In genomic region chr4:22102478-22102877, GRCm38 (mm10) we compare ENCODE assay signal across 19 mouse cellular contexts.
DNase-seq lines count a peak whose midpoint lies in the region; ATAC-seq and TF ChIP-seq lines count a peak whose summit lies in the region.
"Had no signal": no experiment of that assay in that cellular context is flagged by ENCODE, and none has a peak within 500 bp of the region (broad histone marks: within the 10 kb centered on the region; RNA-seq: fewer than 3 reads in every experiment).

No protein-coding gene starts in this region.

- no peak overlapping the region for H3K9ac ChIP-seq in heart, embryonic 11.5 days (ENCODE audit: low read depth, low read length)
- H3K9ac ChIP-seq in forebrain, embryonic 14.5 days (ENCODE audit: low read length): no peak overlapping the region
- H3K9ac ChIP-seq in hindbrain, embryonic 14.5 days: no peak overlapping the region
- H3K9ac ChIP-seq in midbrain, postnatal 0 days (replicated peaks; ENCODE audit: low read length, poor library complexity, severe bottlenecking): no peak overlapping the region
- H3K9ac ChIP-seq: embryonic facial prominence, embryonic 15.5 days; heart, embryonic 12.5 days; limb, embryonic 13.5 days; liver, postnatal 0 days had no signal

- WGBS in heart, embryonic 11.5 days (ENCODE audit: insufficient replicate concordance): 77% methylated on average over 5 of the region's 5 CpGs
- 60% methylated on average over 5 of the region's 5 CpGs for WGBS in forebrain, embryonic 14.5 days
- 51% methylated on average over 5 of the region's 5 CpGs for WGBS in hindbrain, embryonic 14.5 days
- WGBS in midbrain, postnatal 0 days: 35% methylated on average over 5 of the region's 5 CpGs

- no peak for ATAC-seq in heart, embryonic 11.5 days (replicated peaks; ENCODE audit: insufficient number of reproducible peaks, low FRiP score, low TSS enrichment)
- ATAC-seq in forebrain, embryonic 14.5 days: peak; percentile 67
- peak; percentile 78 for ATAC-seq in hindbrain, embryonic 14.5 days (ENCODE audit: low FRiP score)
- peak; percentile 87 for ATAC-seq in midbrain, postnatal 0 days (ENCODE audit: low FRiP score)
- ATAC-seq: liver, postnatal 0 days had no signal

- no peaks in the 10 kb centered on the region for H3K36me3 ChIP-seq in heart, embryonic 11.5 days (ENCODE audit: control insufficient read depth, insufficient read depth, low read length)
- no peaks in the 10 kb centered on the region for H3K36me3 ChIP-seq in forebrain, embryonic 14.5 days (ENCODE audit: control insufficient read depth, insufficient read depth, low read length)
- H3K36me3 ChIP-seq in hindbrain, embryonic 14.5 days (replicated peaks; ENCODE audit: control insufficient read depth, insufficient read depth): no peaks in the 10 kb centered on the region
- no peaks in the 10 kb centered on the region for H3K36me3 ChIP-seq in midbrain, postnatal 0 days (ENCODE audit: insufficient read depth, low read length)
- H3K36me3 ChIP-seq: embryonic facial prominence, embryonic 15.5 days; heart, embryonic 12.5 days; limb, embryonic 13.5 days had no signal

- no peaks in the 10 kb centered on the region for H3K27me3 ChIP-seq in heart, embryonic 11.5 days (ENCODE audit: control insufficient read depth, insufficient read depth, low read length)
- no peaks in the 10 kb centered on the region for H3K27me3 ChIP-seq in forebrain, embryonic 14.5 days (replicated peaks; ENCODE audit: control insufficient read depth, insufficient read depth, low read length)
- H3K27me3 ChIP-seq in hindbrain, embryonic 14.5 days (ENCODE audit: control insufficient read depth, insufficient read depth, low read length): no peaks in the 10 kb centered on the region
- no peaks in the 10 kb centered on the region for H3K27me3 ChIP-seq in midbrain, postnatal 0 days (ENCODE audit: insufficient read depth, low read length)
- H3K27me3 ChIP-seq: embryonic facial prominence, embryonic 15.5 days; heart, embryonic 12.5 days; limb, embryonic 13.5 days had no signal

- no peaks in the 10 kb centered on the region for H3K4me1 ChIP-seq in heart, embryonic 11.5 days (ENCODE audit: control insufficient read depth, insufficient read depth, low read length)
- H3K4me1 ChIP-seq in forebrain, embryonic 14.5 days (ENCODE audit: control insufficient read depth, insufficient read depth, low read length): peaks cover 7% of the 10 kb centered on the region
- H3K4me1 ChIP-seq in hindbrain, embryonic 14.5 days (replicated peaks; ENCODE audit: control insufficient read depth, insufficient read depth, low read length): no peaks in the 10 kb centered on the region
- no peaks in the 10 kb centered on the region for H3K4me1 ChIP-seq in midbrain, postnatal 0 days (ENCODE audit: insufficient read depth, low read length)
- H3K4me1 ChIP-seq: embryonic facial prominence, embryonic 15.5 days; limb, embryonic 13.5 days had no signal

- no peak overlapping the region for H3K4me2 ChIP-seq in heart, embryonic 11.5 days
- H3K4me2 ChIP-seq in forebrain, embryonic 14.5 days (ENCODE audit: low read length): no peak overlapping the region
- no peak overlapping the region for H3K4me2 ChIP-seq in hindbrain, embryonic 14.5 days (replicated peaks)
- H3K4me2 ChIP-seq in midbrain, postnatal 0 days (ENCODE audit: low read depth, low read length, poor library complexity, severe bottlenecking): no peak overlapping the region
- H3K4me2 ChIP-seq: embryonic facial prominence, embryonic 15.5 days; heart, embryonic 12.5 days; limb, embryonic 13.5 days had no signal

- H3K27ac ChIP-seq in heart, embryonic 11.5 days (ENCODE audit: low read depth, low read length): no peak overlapping the region
- no peak overlapping the region for H3K27ac ChIP-seq in forebrain, embryonic 14.5 days (ENCODE audit: low read depth, low read length)
- H3K27ac ChIP-seq in hindbrain, embryonic 14.5 days: peak overlapping the region; percentile 56
- 0 out of 2 replicates have a peak overlapping the region, but pooled peaks have one; percentile 14 for H3K27ac ChIP-seq in midbrain, postnatal 0 days (ENCODE audit: low read depth, low read length)
- H3K27ac ChIP-seq: embryonic facial prominence, embryonic 15.5 days; left cerebral cortex, adult 2 months; limb, embryonic 13.5 days; stomach, postnatal 0 days had no signal

- no peak for TF ChIP-seq CTCF in midbrain, postnatal 0 days (IDR thresholded peaks at IDR 0.05)

- H3K4me3 ChIP-seq in heart, embryonic 11.5 days (ENCODE audit: low read depth, low read length): no peak overlapping the region
- no peak overlapping the region for H3K4me3 ChIP-seq in forebrain, embryonic 14.5 days (ENCODE audit: low read depth, low read length)
- no peak overlapping the region for H3K4me3 ChIP-seq in hindbrain, embryonic 14.5 days (replicated peaks; ENCODE audit: low read length)
- no peak overlapping the region for H3K4me3 ChIP-seq in midbrain, postnatal 0 days (ENCODE audit: low read depth, low read length)
- H3K4me3 ChIP-seq: embryonic facial prominence, embryonic 15.5 days; heart, embryonic 12.5 days; left cerebral cortex, adult 2 months; limb, embryonic 13.5 days had no signal

- DNase-seq in heart, adult 11 months: peak; percentile 48
- no peak for DNase-seq in forebrain, embryonic 14.5 days (ENCODE audit: low spot score)
- no peak for DNase-seq in hindbrain, embryonic 14.5 days (ENCODE audit: low spot score)
- peak; percentile 58 for DNase-seq in midbrain, postnatal 0 days (ENCODE audit: low spot score)
- DNase-seq in ovary, postnatal 10 days (ENCODE audit: low spot score): no peak
- DNase-seq in kidney, postnatal 36 days: no peak
- DNase-seq: gastrocnemius, postnatal 36 days; kidney, adult 18-20 months; kidney, postnatal 25 days; liver, postnatal 0 days; lung, postnatal 36 days; right cerebral cortex, adult 18-20 months; thymus, postnatal 36 days had no signal

- no peaks in the 10 kb centered on the region for H3K9me3 ChIP-seq in heart, embryonic 11.5 days (replicated peaks; ENCODE audit: control insufficient read depth, low read length)
- H3K9me3 ChIP-seq in forebrain, embryonic 14.5 days (replicated peaks; ENCODE audit: control insufficient read depth, low read length): no peaks in the 10 kb centered on the region
- H3K9me3 ChIP-seq in hindbrain, embryonic 14.5 days (ENCODE audit: control insufficient read depth, low read length): no peaks in the 10 kb centered on the region
- H3K9me3 ChIP-seq in midbrain, postnatal 0 days (ENCODE audit: low read length): no peaks in the 10 kb centered on the region
- H3K9me3 ChIP-seq: embryonic facial prominence, embryonic 15.5 days; heart, embryonic 12.5 days; limb, embryonic 13.5 days had no signal

Comparison
In these comparisons a context has a peak if more than half of its experiments do, and no peak if none do; other contexts are left out.
1. DNase-seq: peak in heart, adult 11 months (single experiment) and midbrain, postnatal 0 days (single experiment); none in forebrain, embryonic 14.5 days (single experiment), hindbrain, embryonic 14.5 days (single experiment), ovary, postnatal 10 days (single experiment) and kidney, postnatal 36 days (0 of 2).
2. H3K27ac ChIP-seq: peak in hindbrain, embryonic 14.5 days (single experiment) and midbrain, postnatal 0 days (single experiment); none in heart, embryonic 11.5 days (single experiment) and forebrain, embryonic 14.5 days (single experiment).